Mouse (Mus musculus) bone marrow, adult 2 months (tissue): ENCODE data around the gene Ptprg.

Experiments used
- CTCF ChIP-seq: fragments of 200-500 bp; IDR thresholded peaks from 2 replicates; pipeline ENCODE4 v1.5.1; 2011; ENCODE audit warnings: low read length, control low read depth; ENCODE audit not compliant: control insufficient read depth, insufficient read depth
- POLR2A ChIP-seq: fragments of 200-500 bp; IDR thresholded peaks from 2 replicates; pipeline ENCODE4 v1.6.1; 2011; ENCODE audit warnings: low read depth, mild to moderate bottlenecking, control low read depth, low read length, borderline replicate concordance; ENCODE audit not compliant: control insufficient read depth

GRCm38 (mm10) chr14:11988975-11989374 lies 435.6 kb downstream of the Ptprg start:
- TF ChIP-seq CTCF = no peak
- TF ChIP-seq POLR2A = no peak
